Mouse (Mus musculus) G1E (cell line): Measurements from ENCODE around the gene Cdkn2c.

Experiments used
- CTCF ChIP-seq: IDR thresholded peaks from 2 replicates; pipeline ENCODE4 v1.5.1; 2012; ENCODE audit warnings: low read depth, low read length, inconsistent platforms, mixed read lengths
- GATA1 ChIP-seq: IDR thresholded peaks from 2 replicates; pipeline ENCODE4 v1.6.1; 2012; ENCODE audit warnings: borderline replicate concordance, low read length, inconsistent platforms, mixed read lengths
- POLR2AphosphoS5 ChIP-seq: IDR thresholded peaks from 2 replicates; pipeline ENCODE4 v1.6.1; 2012; ENCODE audit warnings: low read depth, low read length, inconsistent platforms; ENCODE audit not compliant: insufficient replicate concordance
- TAL1 ChIP-seq: conservative IDR thresholded peaks from 2 replicates; pipeline ENCODE4 v1.6.1; 2012; ENCODE audit warnings: low read depth, low read length, inconsistent platforms, mixed read lengths

DNA sequence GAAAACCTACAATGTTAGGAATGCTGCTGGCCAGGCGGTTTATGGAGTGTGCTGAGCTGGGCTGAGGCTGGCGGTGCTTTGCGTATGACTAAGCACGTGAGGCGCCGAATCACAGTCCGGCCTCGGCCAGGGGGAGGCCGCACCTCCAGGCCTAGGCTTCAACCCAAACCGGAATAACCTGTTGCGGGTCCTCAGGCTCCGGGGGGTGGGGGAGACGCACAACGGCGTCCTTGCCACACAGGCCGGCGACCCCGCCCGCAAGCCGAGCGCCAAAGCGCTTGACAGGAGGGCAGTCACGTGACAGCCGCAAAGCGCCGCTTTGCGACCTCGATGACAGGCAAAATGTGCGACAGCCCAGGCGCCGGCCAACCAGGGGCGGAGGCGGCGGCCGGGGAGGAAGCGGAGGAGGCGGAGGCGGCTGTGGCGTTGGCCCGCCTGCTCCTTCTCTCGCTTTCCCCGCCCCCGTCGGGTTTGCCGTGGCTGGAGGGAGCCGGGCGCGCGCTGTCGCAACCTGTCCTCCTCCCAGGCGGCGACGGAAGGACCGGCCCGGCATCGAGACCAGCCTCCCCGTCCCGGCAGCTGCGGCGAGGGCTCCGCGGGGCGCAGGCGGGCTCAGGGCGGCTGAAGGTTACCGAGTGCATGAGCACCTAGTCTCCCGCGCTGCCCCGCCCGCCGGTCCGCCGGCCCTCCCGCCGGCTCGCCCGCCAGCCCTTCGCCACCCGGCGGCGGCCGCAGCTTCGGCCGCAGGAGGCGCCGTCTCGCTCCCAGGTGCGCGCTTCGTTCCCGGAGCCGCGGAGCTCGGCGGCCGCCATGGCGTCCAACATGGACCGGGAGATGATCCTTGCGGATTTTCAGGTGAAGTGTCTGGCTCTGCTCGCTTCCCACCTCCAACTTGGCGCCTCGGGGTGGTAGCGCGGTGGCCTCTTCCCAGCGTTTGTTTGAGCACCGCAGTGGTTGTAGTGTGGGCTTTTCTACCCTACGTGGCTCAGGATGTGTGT, 9.5 kb upstream of the Cdkn2c start, which contains the start of gene Faf1:
- TF ChIP-seq GATA1 (no peak), CTCF (no peak), TAL1 (no peak), POLR2AphosphoS5 (no peak)
